Mouse (Mus musculus) left cerebral cortex, postnatal 14 days (tissue): ENCODE measurements around the gene Olfr618. TPM values are rescaled to one million over a fixed set of nuclear protein-coding genes. Genes with fewer than 3 reads are reported as not detected.
"Not testable (repeated sequence)": the region's sequence is repeated elsewhere in the genome, so short reads cannot be mapped to it uniquely, and the experiment has no call there.

ENCODE experiments used
- DNase-seq, 2 experiments: peaks; one replicate each; pipeline ENCODE4 v3.0.0; 2021 to 2022; ENCODE audit warnings: low spot score in 2 of 2, mixed read lengths in 1 of 2
- intact Hi-C: fragments of 180-260 bp; cut with DNase I; formaldehyde crosslinking; loops from one replicate; pipeline ENCODE4 v1.15.1; 2025
- long read RNA-seq, 2 experiments: library from polyadenylated mRNA; stranded (forward); transcript quantifications; one replicate each; pipeline ENCODE4 v2.0.0; 2021
- microRNA-seq, 2 experiments: library from miRNA; unstranded; fragments of <30 nt; microRNA quantifications; one replicate each; pipeline ENCODE4 v1.2.0; 2022
- total RNA-seq, 2 experiments: library from RNA; stranded (reverse); gene quantifications; 2 replicates each; pipeline ENCODE4 v1.2.3; 2021

Gene Olfr618
- not detected for total RNA-seq
- long read RNA-seq, experiment 1, result 0 reads
- long read RNA-seq, experiment 2, result 0 reads

- no peak for DNase-seq
- intact Hi-C loops, result no loop called here
Measured at GRCm38 (mm10) chr7:103589803-103590202, at the start of gene Olfr618. Gene Olfr618, plus strand, starts transcription at chr7:103590103.

- DNase-seq, intact Hi-C loops: not testable (repeated sequence)
Measured at GRCm38 (mm10) chr7:103542617-103543016, 47.3 kb upstream of the Olfr618 start, which contains the start of gene Olfr612. Gene Olfr612, minus strand, starts transcription at chr7:103542717.

DNA sequence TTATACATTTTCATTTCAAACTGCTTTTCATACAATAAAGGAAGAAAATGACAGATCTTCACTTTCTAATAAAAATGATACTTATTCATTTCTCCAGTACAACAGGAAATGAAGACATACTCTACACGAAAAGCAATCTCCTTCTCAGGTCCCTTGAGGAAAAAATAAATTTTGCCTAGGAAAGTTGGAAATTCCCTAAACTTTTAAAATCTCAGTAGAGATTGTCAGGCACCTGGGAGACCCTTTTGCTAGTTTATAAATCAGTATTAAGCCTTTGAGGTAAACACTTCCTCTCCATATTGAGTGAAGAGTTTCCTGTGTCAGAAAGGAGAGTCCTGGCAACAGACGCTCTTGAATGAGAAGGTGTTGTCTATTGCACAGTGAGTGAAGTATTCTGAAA, 42.1 kb upstream of the Olfr618 start, which contains the start of gene Olfr613:
TSS of gene Olfr613 (plus strand) at position 301 of the 400 bp plus-strand sequence.
- intact Hi-C loops, result no loop called here
- no peak for DNase-seq

DNA sequence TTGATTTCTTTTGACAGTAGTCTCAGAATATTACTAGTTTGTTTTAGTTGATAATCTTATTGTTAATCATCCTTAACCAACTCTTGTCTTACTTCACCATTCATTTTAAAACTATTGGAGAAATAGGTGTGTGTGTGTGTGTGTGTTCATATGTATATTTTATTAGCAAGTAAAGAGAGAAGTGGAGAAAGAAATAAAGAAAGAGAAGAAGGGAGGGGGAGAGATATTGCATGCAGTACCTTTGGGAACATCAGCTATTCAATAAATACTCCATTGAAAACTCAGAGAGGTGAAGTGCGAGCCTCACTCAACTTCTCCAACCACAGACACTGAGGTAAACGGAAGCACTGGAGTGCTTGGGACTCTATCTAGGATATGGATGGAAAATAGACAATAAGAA, 34.1 kb upstream of the Olfr618 start, which contains the start of gene Olfr615:
TSS of gene Olfr615 (plus strand) at position 301 of the 400 bp plus-strand sequence.
- intact Hi-C loops, result no loop called here
- DNase-seq, result no peak

DNA sequence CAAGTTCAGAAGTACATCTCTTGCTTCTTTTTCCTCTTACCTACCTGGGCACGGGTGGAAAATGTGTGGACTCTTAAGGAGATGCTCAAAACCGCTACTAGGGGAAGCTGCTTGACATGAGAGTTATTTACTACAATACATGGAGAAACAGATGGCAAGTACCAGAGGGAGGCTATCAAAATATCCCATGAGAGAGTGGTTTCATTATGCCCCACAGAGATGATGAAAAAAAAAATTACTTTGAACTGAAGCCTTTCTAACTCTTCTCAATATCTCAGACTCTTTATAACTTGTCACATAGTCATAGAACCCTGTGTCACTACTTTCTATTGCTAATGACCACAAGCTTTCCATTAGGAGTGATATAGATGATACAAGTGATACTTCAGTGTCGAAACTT, 20.9 kb upstream of the Olfr618 start, which contains the start of gene Olfr616:
TSS of gene Olfr616 (minus strand) at position 101 of the 400 bp plus-strand sequence.
- no peak for DNase-seq
- intact Hi-C loops, result no loop called here

GRCm38 (mm10) chr7:103572761-103573160, 17.1 kb upstream of the Olfr618 start, which contains the start of gene Olfr617:
Gene Olfr617, plus strand, starts transcription at chr7:103573061.
- intact Hi-C loops, result no loop called here
- DNase-seq, result no peak

DNA sequence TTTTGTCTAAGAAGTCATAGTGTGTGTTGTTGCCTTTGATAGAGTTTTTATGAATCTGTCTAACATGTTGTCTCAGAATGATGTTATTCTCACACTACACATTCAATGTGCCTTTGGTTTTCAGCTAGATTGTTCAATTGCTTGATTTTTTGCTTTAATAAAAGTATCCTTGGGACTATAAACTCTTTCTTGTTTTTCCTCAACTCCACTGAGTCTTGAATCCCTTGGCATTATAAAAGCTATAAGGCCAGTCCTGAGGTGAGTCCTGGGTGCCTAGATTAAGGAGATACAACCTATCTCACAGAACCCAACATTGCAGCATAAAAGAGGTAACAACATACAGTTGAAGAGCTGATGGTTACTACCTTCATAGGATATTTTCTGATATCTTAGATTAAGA, 10.4 kb downstream of the Olfr618 start, which contains the start of gene Olfr619:
TSS of gene Olfr619 (plus strand) at position 301 of the 400 bp plus-strand sequence.
- intact Hi-C loops, result no loop called here
- no peak for DNase-seq

GRCm38 (mm10) chr7:103607425-103607824, 17.5 kb downstream of the Olfr618 start:
- intact Hi-C loops, result no loop called here
- no peak for DNase-seq

DNA sequence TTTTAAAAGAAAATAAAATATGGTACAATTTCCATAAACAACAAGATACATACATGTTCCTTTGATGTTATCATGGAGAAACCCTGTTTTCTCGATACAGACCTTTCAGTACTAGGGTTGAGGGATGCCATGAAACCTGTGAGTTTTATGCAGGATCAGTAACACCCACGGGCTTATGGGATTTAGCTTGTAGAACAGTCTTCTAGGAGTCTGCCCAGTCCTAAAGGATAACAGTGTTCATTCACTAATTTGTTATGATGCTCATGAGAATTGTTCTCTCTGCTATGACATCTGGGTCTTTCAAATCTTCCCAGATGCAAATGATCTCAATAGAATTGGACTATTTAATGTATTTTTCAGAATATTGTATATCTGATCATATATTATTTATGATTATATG, 22.5 kb downstream of the Olfr618 start, which contains the start of gene Olfr620:
TSS of gene Olfr620 (minus strand) at position 101 of the 400 bp plus-strand sequence.
- intact Hi-C loops, result no loop called here
- DNase-seq, result no peak

DNA sequence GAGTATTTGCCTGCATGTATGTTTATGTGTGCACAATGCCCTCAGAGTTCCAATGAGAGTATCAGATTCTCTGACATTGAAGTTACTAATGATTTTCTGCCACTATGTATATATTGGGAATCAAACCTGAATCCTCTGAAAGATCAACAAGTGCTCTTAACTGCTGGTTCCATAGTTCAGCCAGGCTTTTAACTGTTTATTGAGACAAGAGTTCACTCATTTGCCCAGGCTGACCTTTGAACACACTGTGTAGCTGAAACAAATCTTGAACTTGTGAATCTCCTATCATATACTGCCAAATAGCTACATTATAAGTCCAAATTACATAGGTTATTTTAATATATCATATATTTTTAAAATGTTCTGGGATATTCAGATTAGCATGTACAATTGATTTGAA, 46.9 kb downstream of the Olfr618 start:
- intact Hi-C loops, result no loop called here
- no peak for DNase-seq

- intact Hi-C loops, result no loop called here
- no peak for DNase-seq
Measured at GRCm38 (mm10) chr7:103642602-103643001, 52.7 kb downstream of the Olfr618 start, which contains the start of gene Olfr622. Gene Olfr622, minus strand, starts transcription at chr7:103642702.

GRCm38 (mm10) chr7:103644070-103644469, 54.2 kb downstream of the Olfr618 start:
- DNase-seq, result no peak
- intact Hi-C loops, result no loop called here

Small RNAs within 50 kb of the gene (microRNA-seq; reads per million reads assigned to microRNA genes)
- gene Gm26506, result 0 reads per million in 2 experiments

Other genes with a start within 250 kb of the Olfr618 start
- not detected for gene Olfr600, start 240.4 kb upstream of the Olfr618 start, total RNA-seq
- gene Olfr601, start 227.4 kb upstream of the Olfr618 start, total RNA-seq, result not detected
- not detected for gene Olfr603, start 203.9 kb upstream of the Olfr618 start, total RNA-seq
- not detected for gene Usp17lc, start 175.0 kb upstream of the Olfr618 start, total RNA-seq
- gene Olfr605, start 144.7 kb upstream of the Olfr618 start, total RNA-seq, result not detected
- not detected for gene Olfr606, start 141.1 kb upstream of the Olfr618 start, total RNA-seq
- gene Olfr607, start 126.0 kb upstream of the Olfr618 start, total RNA-seq, result not detected
- not detected for gene Olfr608, start 120.2 kb upstream of the Olfr618 start, total RNA-seq
- not detected for gene Olfr609, start 92.0 kb upstream of the Olfr618 start, total RNA-seq
- not detected for gene Olfr610, start 78.0 kb upstream of the Olfr618 start, total RNA-seq
- gene Olfr611, start 69.3 kb upstream of the Olfr618 start, total RNA-seq, result not detected
- gene Olfr612, start 47.4 kb upstream of the Olfr618 start, total RNA-seq, result not detected
- not detected for gene Olfr613, start 42.0 kb upstream of the Olfr618 start, total RNA-seq
- gene Olfr615, start 34.0 kb upstream of the Olfr618 start, total RNA-seq, result not detected
- gene Olfr616, start 21.0 kb upstream of the Olfr618 start, total RNA-seq, result not detected
- gene Olfr617, start 17.0 kb upstream of the Olfr618 start, total RNA-seq, result not detected
- gene Olfr619, start 10.5 kb downstream of the Olfr618 start, total RNA-seq, result not detected
- not detected for gene Olfr620, start 22.4 kb downstream of the Olfr618 start, total RNA-seq
- gene Olfr622, start 52.6 kb downstream of the Olfr618 start, total RNA-seq, result not detected
- not detected for gene Olfr623, start 73.6 kb downstream of the Olfr618 start, total RNA-seq
- gene Olfr624, start 81.1 kb downstream of the Olfr618 start, total RNA-seq, result under 1 TPM in 1 of 2 experiments, not detected in 1; 0.06 TPM
- gene Olfr625-ps1, start 92.6 kb downstream of the Olfr618 start, total RNA-seq, result not detected
- not detected for gene Olfr243, start 124.6 kb downstream of the Olfr618 start, total RNA-seq
- not detected for gene Olfr628, start 140.3 kb downstream of the Olfr618 start, total RNA-seq
- not detected for gene Olfr629, start 154.8 kb downstream of the Olfr618 start, total RNA-seq
- gene Olfr630, start 167.2 kb downstream of the Olfr618 start, total RNA-seq, result not detected
- gene Olfr69, start 181.5 kb downstream of the Olfr618 start, total RNA-seq, result not detected
- gene Olfr68, start 189.6 kb downstream of the Olfr618 start, total RNA-seq, result not detected
- gene Olfr67, start 201.7 kb downstream of the Olfr618 start, total RNA-seq, result not detected
- gene Hbb-bt, start 223.9 kb downstream of the Olfr618 start, total RNA-seq, result 100 to 1,000 TPM; 116 to 138 TPM
- 100 to 1,000 TPM; 912 to 967 TPM for gene Hbb-bs, start 238.0 kb downstream of the Olfr618 start, total RNA-seq